Mouse (Mus musculus) left cerebral cortex, postnatal 36 days (tissue): ENCODE results near the gene Idh3b. TPM values are rescaled to one million over a fixed set of nuclear protein-coding genes. Genes with fewer than 3 reads are reported as not detected.

Source experiments
- DNase-seq, 2 experiments: peaks; one replicate each; pipeline ENCODE4 v3.0.0; 2021 to 2022; ENCODE audit warnings: low spot score in 2 of 2, mixed read lengths in 1 of 2
- intact Hi-C: fragments of 180-260 bp; cut with DNase I; formaldehyde crosslinking; loops from one replicate; pipeline ENCODE4 v1.15.1; 2025
- total RNA-seq, 2 experiments: library from RNA; stranded (reverse); gene quantifications; 2 replicates each; pipeline ENCODE4 v1.2.3; 2021

The Idh3b gene
- total RNA-seq, 2 experiments from 2014 or later: 278 to 289 TPM

GRCm38 (mm10) chr2:130274149-130274861 is 10.0 kb downstream of the Idh3b start, which contains the start of gene Nop56:
Gene Nop56 (plus strand): TSS chr2:130274430.
- intact Hi-C loops: loop anchor here (1.0 kb wide), 1 partner anchor 95 kb away; the partner anchor contains the start of gene Snrpb
- DNase-seq: peak; percentile 100

GRCm38 (mm10) chr2:130273732-130274131 is 10.6 kb downstream of the Idh3b start:
- intact Hi-C loops: loop anchor here (1.0 kb wide), 1 partner anchor 94 kb away; the partner anchor contains the start of gene Snrpb
- no peak for DNase-seq

- no peak for DNase-seq
- intact Hi-C loops: no loop called here
Measured at GRCm38 (mm10) chr2:130268074-130268473, 16.3 kb downstream of the Idh3b start.

GRCm38 (mm10) chr2:130265520-130265919 is 18.8 kb downstream of the Idh3b start:
- intact Hi-C loops: no loop called here
- DNase-seq: no peak

GRCm38 (mm10) chr2:130262398-130262797 is 21.9 kb downstream of the Idh3b start:
- intact Hi-C loops: no loop called here
- DNase-seq: no peak

GRCm38 (mm10) chr2:130261914-130262313 is 22.4 kb downstream of the Idh3b start:
- intact Hi-C loops: no loop called here
- no peak for DNase-seq

GRCm38 (mm10) chr2:130260822-130261221 is 23.5 kb downstream of the Idh3b start:
- DNase-seq: no peak
- intact Hi-C loops: no loop called here

GRCm38 (mm10) chr2:130256762-130257161 is 27.6 kb downstream of the Idh3b start:
- DNase-seq: no peak
- intact Hi-C loops: no loop called here

- DNase-seq: no peak
- intact Hi-C loops: loop anchor here (5.0 to 10.0 kb wide), 3 partner anchors 71 to 343 kb away; partner anchors contain the start of gene Snrpb
Measured at GRCm38 (mm10) chr2:130248226-130248625, 36.1 kb downstream of the Idh3b start.

GRCm38 (mm10) chr2:130246912-130247311 is 37.4 kb downstream of the Idh3b start:
- intact Hi-C loops: loop anchor here (5.0 to 10.0 kb wide), 3 partner anchors 70 to 342 kb away; partner anchors contain the start of gene Snrpb
- DNase-seq: no peak

Other genes with a start within 250 kb of the Idh3b start
- under 1 TPM; 0.14 to 0.15 TPM for gene Tgm6, start 172.1 kb downstream of the Idh3b start, total RNA-seq
- 100 to 1,000 TPM in 1 of 2 experiments, 10 to 100 TPM in 1; 97.8 to 108 TPM for gene Snrpb, start 105.1 kb downstream of the Idh3b start, total RNA-seq
- not detected for gene Tmc2, start 89.4 kb downstream of the Idh3b start, total RNA-seq
- gene Nop56, start 10.1 kb downstream of the Idh3b start, total RNA-seq: 100 to 1,000 TPM; 120 to 126 TPM
- 10 to 100 TPM in 1 of 2 experiments, 1 to 10 TPM in 1; 8.3 to 10.5 TPM for gene Ebf4, start 10.6 kb upstream of the Idh3b start, total RNA-seq
- 1 to 10 TPM; 6.1 to 6.2 TPM for gene Cpxm1, start 113.0 kb upstream of the Idh3b start, total RNA-seq
- not detected for gene Gm28372, start 120.7 kb upstream of the Idh3b start, total RNA-seq
- not detected for gene 1700020A23Rik, start 120.7 kb upstream of the Idh3b start, total RNA-seq
- not detected for gene Tmem239, start 121.9 kb upstream of the Idh3b start, total RNA-seq
- 10 to 100 TPM; 78.0 to 78.3 TPM for gene Vps16, start 139.8 kb upstream of the Idh3b start, total RNA-seq
- gene Pced1a, start 140.2 kb upstream of the Idh3b start, total RNA-seq: 10 to 100 TPM; 26.0 to 28.8 TPM
- 100 to 1,000 TPM; 239 to 240 TPM for gene Ptpra, start 165.7 kb upstream of the Idh3b start, total RNA-seq